Mouse (Mus musculus) midbrain, embryonic 11.5 days (tissue): ENCODE data around the gene Arhgef17. TPM values are rescaled to one million over a fixed set of nuclear protein-coding genes. Genes with fewer than 3 reads are reported as not detected.

Experiments
- ATAC-seq: fragments of 200-750 bp; cut with Nextera tagmentation; 2 replicates; pipeline ENCODE4 v1.8.0; 2017; ENCODE audit warnings: moderate TSS enrichment, moderate library complexity; ENCODE audit not compliant: low FRiP score
- DNase-seq: peaks from one replicate; pipeline ENCODE4 v3.0.0; 2015; ENCODE audit warnings: low spot score; ENCODE audit errors: missing footprints
- H3K27ac ChIP-seq: fragments of 300-500 bp; sonication (generic); 2 replicates; pipeline ENCODE4 v1.5.1; 2014; ENCODE audit warnings: low read depth, low read length
- H3K27me3 ChIP-seq: fragments of 300-500 bp; sonication (generic); 2 replicates; pipeline ENCODE4 v1.6.1; 2014; ENCODE audit warnings: mild to moderate bottlenecking, low read length, moderate library complexity, mixed read lengths; ENCODE audit not compliant: control insufficient read depth, insufficient read depth
- H3K36me3 ChIP-seq: fragments of 300-500 bp; sonication (generic); 2 replicates; pipeline ENCODE4 v1.6.1; 2014; ENCODE audit warnings: mild to moderate bottlenecking, low read length, moderate library complexity, mixed read lengths; ENCODE audit not compliant: control insufficient read depth, insufficient read depth
- H3K4me1 ChIP-seq: fragments of 300-500 bp; sonication (generic); 2 replicates; pipeline ENCODE4 v1.6.1; 2014; ENCODE audit warnings: low read length; ENCODE audit not compliant: control insufficient read depth, insufficient read depth
- H3K4me2 ChIP-seq: fragments of 300-500 bp; sonication (generic); 2 replicates; pipeline ENCODE4 v1.6.1; 2014; ENCODE audit warnings: mild to moderate bottlenecking, moderate library complexity
- H3K4me3 ChIP-seq: fragments of 300-500 bp; sonication (generic); 2 replicates; pipeline ENCODE4 v1.5.1; 2014; ENCODE audit warnings: low read depth, low read length
- H3K9ac ChIP-seq: fragments of 300-500 bp; sonication (generic); 2 replicates; pipeline ENCODE4 v1.6.1; 2014; ENCODE audit warnings: low read length
- H3K9me3 ChIP-seq: fragments of 300-500 bp; sonication (generic); 2 replicates; pipeline ENCODE4 v1.6.1; 2016; ENCODE audit warnings: low read length; ENCODE audit not compliant: control insufficient read depth
- WGBS: fragments of 180-500 bp; shearing (Covaris S2); extraction: QIAGEN DNeasy Blood & Tissue Kit; methylation state at CpG from one replicate; pipeline ENCODE4 v1.1.7; 2014; 5-methylcytosine and 5-hydroxymethylcytosine counted together
- polyA plus RNA-seq: library from polyadenylated mRNA; unstranded; fragments of >200 nt; fragmentation: Nextera tagmentation; extraction: Ambion mirVana; gene quantifications from 2 replicates; pipeline ENCODE4 v1.2.1, GENCODE M21; 2014

Arhgef17 gene
- polyA plus RNA-seq, 1 experiment from 2014 or later = 6.8 TPM

- DNase-seq = peak; percentile 91
- WGBS = 4% methylated on average over 12 of the region's 12 CpGs
- peak overlapping the region; percentile 71 for H3K9ac ChIP-seq
Measured at GRCm38 (mm10) chr7:100894833-100895226, 37.1 kb downstream of the Arhgef17 start.

GRCm38 (mm10) chr7:100894057-100894832, 37.7 kb downstream of the Arhgef17 start:
- Histone ChIP-seq H3K9me3 (no peaks in the 10 kb centered on the region), H3K4me3 (peak overlapping the region; percentile 46), H3K27me3 (no peaks in the 10 kb centered on the region), H3K36me3 (peaks cover 4% of the 10 kb centered on the region; the same call in 1 of the 2 replicates), H3K27ac (no peak overlapping the region), H3K4me1 (peaks cover 21% of the 10 kb centered on the region), H3K4me2 (peak overlapping the region; percentile 83), H3K9ac (peak overlapping the region; percentile 71)
- WGBS = 4% methylated on average over 47 of the region's 53 CpGs
- ATAC-seq (peak; percentile 72), DNase-seq (peak; percentile 88)

More at GRCm38 (mm10) chr7:100894833-100895226, 37.1 kb downstream of the Arhgef17 start:
- no peaks in the 10 kb centered on the region for H3K27me3 ChIP-seq
- no peaks in the 10 kb centered on the region for H3K36me3 ChIP-seq
- H3K9me3 ChIP-seq = no peaks in the 10 kb centered on the region
- H3K27ac ChIP-seq = no peak overlapping the region
- peak overlapping the region; percentile 83 for H3K4me2 ChIP-seq
- H3K4me3 ChIP-seq = peak overlapping the region; percentile 46
- H3K4me1 ChIP-seq = peaks cover 21% of the 10 kb centered on the region
- ATAC-seq = peak; percentile 28; the same call in 1 of the 2 replicates

DNA sequence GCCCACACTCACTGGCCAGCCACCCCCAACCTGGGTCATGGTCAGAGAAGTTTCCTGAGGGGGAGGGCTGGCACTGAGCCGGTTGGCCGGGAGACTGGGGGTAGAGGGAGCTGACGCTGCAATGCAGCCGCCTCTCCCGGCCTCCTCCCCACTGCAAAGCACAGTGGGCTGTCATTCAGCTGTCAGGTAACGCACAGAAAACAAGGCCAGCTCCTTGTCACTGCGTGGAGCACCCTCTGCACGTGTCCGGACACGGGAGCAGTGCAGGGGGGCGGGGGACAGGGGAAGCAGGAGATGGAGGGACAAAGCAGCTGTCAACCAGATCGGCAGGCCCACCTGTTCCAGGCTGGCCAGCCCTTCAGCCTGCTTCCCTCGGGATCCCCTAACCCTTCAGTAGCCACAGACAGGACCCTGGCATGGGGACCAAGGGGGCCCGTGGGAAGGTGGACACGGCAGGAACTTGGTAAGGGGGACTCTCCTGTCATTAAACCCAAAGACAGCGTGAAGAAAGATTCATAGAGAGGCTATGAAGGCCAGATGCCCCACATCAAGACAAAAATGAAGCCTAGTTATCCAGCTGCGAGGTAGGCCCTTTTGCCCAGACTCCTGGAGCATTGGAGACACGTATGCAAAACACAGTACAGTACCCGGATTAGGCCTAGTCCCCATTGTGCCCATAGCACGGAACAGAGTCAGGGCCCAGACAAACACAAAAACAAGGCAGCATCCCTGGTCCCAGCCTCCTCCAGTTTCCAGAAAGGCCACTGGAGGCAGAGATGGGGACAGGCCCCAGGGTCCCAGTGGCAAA, 38.5 kb downstream of the Arhgef17 start:
- H3K9ac ChIP-seq = peak overlapping the region; percentile 71
- DNase-seq = no peak
- no peaks in the 10 kb centered on the region for H3K9me3 ChIP-seq
- H3K4me3 ChIP-seq = no peak overlapping the region
- peaks cover 4% of the 10 kb centered on the region; the same call in 1 of the 2 replicates for H3K36me3 ChIP-seq
- peaks cover 21% of the 10 kb centered on the region for H3K4me1 ChIP-seq
- WGBS = 62% methylated on average over 20 of the region's 20 CpGs
- no peaks in the 10 kb centered on the region for H3K27me3 ChIP-seq
- no peak overlapping the region for H3K27ac ChIP-seq
- ATAC-seq = peak; percentile 14; the same call in 1 of the 2 replicates
- H3K4me2 ChIP-seq = peak overlapping the region; percentile 83

- Histone ChIP-seq H3K27ac (no peak overlapping the region), H3K9me3 (no peaks in the 10 kb centered on the region), H3K4me1 (no peaks in the 10 kb centered on the region), H3K36me3 (peaks cover 20% of the 10 kb centered on the region), H3K4me2 (no peak overlapping the region), H3K9ac (no peak overlapping the region), H3K27me3 (no peaks in the 10 kb centered on the region), H3K4me3 (no peak overlapping the region)
- 33% methylated on average over 3 of the region's 3 CpGs for WGBS
- DNase-seq (peak; percentile 96), ATAC-seq (no peak)
Measured at GRCm38 (mm10) chr7:100886535-100886934, 45.4 kb downstream of the Arhgef17 start.

DNA sequence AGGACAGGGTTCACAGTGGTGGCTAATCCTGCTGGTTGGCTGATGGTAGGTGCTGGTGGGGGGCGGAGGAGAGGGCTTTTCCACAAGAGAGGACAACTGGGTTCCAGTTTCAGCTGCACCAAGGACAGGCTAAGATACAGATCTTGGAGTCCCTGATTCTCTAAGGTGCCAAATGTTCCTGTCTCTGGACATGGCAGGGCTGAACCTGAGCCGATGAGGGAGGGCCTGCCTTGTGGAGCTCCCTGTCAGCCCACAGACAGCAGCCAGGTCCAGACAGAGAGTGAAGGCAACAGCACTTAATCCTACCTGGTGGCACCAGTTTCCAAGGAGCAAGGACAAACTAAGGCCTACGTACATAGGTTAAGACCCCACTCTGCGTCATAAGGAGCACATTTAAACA, 47.4 kb downstream of the Arhgef17 start:
- Histone ChIP-seq H3K27me3 (no peaks in the 10 kb centered on the region), H3K27ac (no peak overlapping the region), H3K9ac (no peak overlapping the region), H3K4me3 (no peak overlapping the region), H3K4me1 (no peaks in the 10 kb centered on the region), H3K9me3 (no peaks in the 10 kb centered on the region), H3K36me3 (peaks cover 25% of the 10 kb centered on the region), H3K4me2 (no peak overlapping the region)
- ATAC-seq (no peak), DNase-seq (no peak)
- WGBS = 88% methylated on average over 4 of the region's 4 CpGs

GRCm38 (mm10) chr7:100881950-100882349, 50.0 kb downstream of the Arhgef17 start:
- ATAC-seq (no peak), DNase-seq (no peak)
- H3K9ac ChIP-seq = no peak overlapping the region
- no peaks in the 10 kb centered on the region for H3K27me3 ChIP-seq
- no peak overlapping the region for H3K4me2 ChIP-seq
- no peaks in the 10 kb centered on the region for H3K4me1 ChIP-seq
- H3K36me3 ChIP-seq = peaks cover 26% of the 10 kb centered on the region
- 96% methylated on average over 4 of the region's 4 CpGs for WGBS
- H3K9me3 ChIP-seq = no peaks in the 10 kb centered on the region
- no peak overlapping the region for H3K27ac ChIP-seq
- H3K4me3 ChIP-seq = no peak overlapping the region

DNA sequence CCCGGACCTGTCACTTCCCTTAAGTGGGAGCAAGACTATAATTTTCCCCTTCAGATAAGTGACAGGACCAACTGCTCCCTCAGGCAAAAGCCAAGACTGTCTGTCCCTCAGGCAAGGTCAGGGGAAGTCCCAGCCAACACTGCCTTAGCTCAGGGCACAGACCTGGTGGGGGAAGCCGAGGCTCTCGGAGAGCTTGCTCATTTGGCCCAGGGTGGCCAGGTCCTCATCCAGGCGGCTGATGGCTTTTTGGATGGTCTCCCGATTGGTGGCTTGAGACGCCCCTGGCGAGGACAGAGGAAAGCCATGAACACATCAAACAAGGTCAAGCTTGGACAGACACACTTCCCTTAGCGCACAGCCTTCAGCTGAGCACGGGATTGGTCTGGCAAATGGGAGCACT, 50.4 kb downstream of the Arhgef17 start:
- ATAC-seq (no peak), DNase-seq (no peak)
- Histone ChIP-seq H3K4me2 (no peak overlapping the region), H3K36me3 (peaks cover 29% of the 10 kb centered on the region), H3K9me3 (no peaks in the 10 kb centered on the region), H3K4me1 (no peaks in the 10 kb centered on the region), H3K27ac (no peak overlapping the region), H3K9ac (no peak overlapping the region), H3K4me3 (no peak overlapping the region), H3K27me3 (no peaks in the 10 kb centered on the region)
- 93% methylated on average over 9 of the region's 9 CpGs for WGBS

DNA sequence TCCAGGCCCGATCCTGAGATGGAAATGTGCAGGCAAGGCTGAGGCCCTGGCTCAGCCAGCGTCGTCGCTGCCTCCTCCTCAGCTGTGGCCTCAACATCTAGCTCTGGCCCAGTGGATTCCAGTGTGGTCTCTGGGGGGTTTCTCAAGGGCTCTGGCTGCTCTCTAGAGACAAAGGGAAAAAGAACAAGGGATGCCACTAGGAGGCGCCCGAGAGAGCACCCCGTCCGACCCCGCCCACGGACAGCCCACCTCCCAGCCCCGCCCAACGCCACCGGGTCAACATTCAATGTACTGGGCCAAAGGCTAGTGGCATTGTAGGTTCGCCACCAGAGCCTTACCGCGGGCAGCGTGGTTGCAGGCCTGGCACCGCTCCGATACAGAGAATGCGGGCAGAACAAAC, 52.3 kb downstream of the Arhgef17 start:
- Histone ChIP-seq H3K4me3 (no peak overlapping the region), H3K27ac (no peak overlapping the region), H3K9ac (no peak overlapping the region), H3K9me3 (no peaks in the 10 kb centered on the region), H3K27me3 (no peaks in the 10 kb centered on the region), H3K4me2 (no peak overlapping the region), H3K36me3 (peaks cover 29% of the 10 kb centered on the region), H3K4me1 (no peaks in the 10 kb centered on the region)
- WGBS = 15% methylated on average over 20 of the region's 20 CpGs
- ATAC-seq (peak; percentile 57), DNase-seq (peak; percentile 96)

DNA sequence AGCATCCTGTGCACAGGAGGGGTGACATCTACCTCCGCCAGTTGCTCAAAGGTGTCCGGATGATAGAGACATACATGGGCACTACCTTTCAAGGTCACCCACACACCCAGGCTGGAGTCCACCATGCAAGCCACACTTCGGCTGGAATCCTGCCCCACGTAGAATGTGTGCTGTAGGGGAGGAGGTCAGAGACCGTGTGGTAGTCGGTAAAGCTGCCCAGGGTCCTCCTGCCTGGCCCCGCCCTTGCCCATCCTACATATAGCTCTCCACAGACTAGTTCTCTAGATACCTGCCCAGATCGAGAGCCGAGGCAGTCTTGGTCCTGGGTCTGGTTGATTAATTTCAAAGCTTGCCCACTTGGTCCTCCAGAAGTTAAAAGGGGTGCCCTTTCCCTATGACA, 55.1 kb downstream of the Arhgef17 start:
- no peaks in the 10 kb centered on the region for H3K9me3 ChIP-seq
- no peaks in the 10 kb centered on the region for H3K27me3 ChIP-seq
- no peak overlapping the region for H3K27ac ChIP-seq
- H3K4me2 ChIP-seq = no peak overlapping the region
- ATAC-seq (no peak), DNase-seq (no peak)
- no peak overlapping the region for H3K9ac ChIP-seq
- no peaks in the 10 kb centered on the region for H3K4me1 ChIP-seq
- 93% methylated on average over 9 of the region's 9 CpGs for WGBS
- H3K4me3 ChIP-seq = no peak overlapping the region
- peaks cover 26% of the 10 kb centered on the region for H3K36me3 ChIP-seq
